Mouse (Mus musculus): ENCODE measurements around the gene Plscr1. TPM values are rescaled to one million over a fixed set of nuclear protein-coding genes. Genes with fewer than 3 reads are reported as not detected.

The Plscr1 gene
- total RNA-seq, 1 experiment: 22.2 TPM

DNA sequence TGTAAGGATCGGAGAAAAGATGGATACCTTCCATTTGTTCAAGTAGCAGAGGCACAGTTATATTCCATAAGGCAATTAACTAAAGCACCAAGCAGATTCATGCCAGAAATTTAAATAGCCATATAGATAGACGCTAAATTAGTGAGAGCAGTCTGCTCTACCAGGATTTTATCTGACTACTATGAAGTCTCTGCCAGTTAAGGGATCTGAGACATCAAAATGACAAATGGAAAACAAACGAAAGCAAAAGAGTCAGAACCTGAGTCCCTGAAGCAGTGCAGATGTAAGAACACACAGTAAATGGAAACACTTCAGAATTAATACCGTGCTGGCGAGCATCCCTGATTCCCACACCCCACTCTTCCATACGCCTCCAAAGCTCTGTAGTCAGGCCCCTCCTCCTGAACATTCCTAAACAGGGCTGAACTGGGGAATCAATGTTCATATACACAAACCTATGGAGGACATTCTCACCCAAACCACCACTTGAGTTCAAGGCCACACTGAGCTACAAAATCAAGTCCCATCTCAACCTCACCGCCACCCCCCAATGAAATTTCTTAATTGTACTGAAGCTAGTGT is 39.1 kb upstream of the Plscr1 start:
- Histone ChIP-seq H3K4me1 (ENCODE audit: control insufficient read depth in 2 of 2, insufficient read depth in 2 of 2, low read length in 2 of 2, poor library complexity in 1 of 2) (no peaks in the 10 kb centered on the region), H3K9me3 (ENCODE audit: control insufficient read depth, insufficient read depth, low read depth, low read length) (no peaks in the 10 kb centered on the region), H3K4me3 (ENCODE audit: insufficient read depth in 1 of 2, low read depth in 1 of 2, low read length in 2 of 2, poor library complexity in 1 of 2, severe bottlenecking in 1 of 2) (no peak overlapping the region), H3K9ac (ENCODE audit: insufficient read depth, low read depth, low read length, poor library complexity, severe bottlenecking) (no peak overlapping the region), H3K36me3 (ENCODE audit: control insufficient read depth, insufficient read depth, low read length, poor library complexity, severe bottlenecking) (no peaks in the 10 kb centered on the region), H3K27ac (ENCODE audit: insufficient read depth, low read depth, low read length, poor library complexity, severe bottlenecking) (no peak overlapping the region)
- in situ Hi-C loops (cut with MboI; ENCODE audit: low sequenced_read_pairs in 2 of 2, unreplicated experiment in 2 of 2): no loop called here
- TF ChIP-seq MAFK (IDR thresholded peaks at IDR 0.05; ENCODE audit: insufficient read depth, low read depth, low read length) (no peak), ZC3H11A (IDR thresholded peaks at IDR 0.05; ENCODE audit: borderline replicate concordance, low read depth, low read length) (no peak)
- no peak for DNase-seq (ENCODE audit: low read depth, low spot score)

- Histone ChIP-seq H3K9ac (ENCODE audit: insufficient read depth, low read depth, low read length, poor library complexity, severe bottlenecking) (no peak overlapping the region), H3K4me3 (ENCODE audit: insufficient read depth in 1 of 2, low read depth in 1 of 2, low read length in 2 of 2, poor library complexity in 1 of 2, severe bottlenecking in 1 of 2) (no peak overlapping the region), H3K27ac (ENCODE audit: insufficient read depth, low read depth, low read length, poor library complexity, severe bottlenecking) (no peak overlapping the region), H3K9me3 (ENCODE audit: control insufficient read depth, insufficient read depth, low read depth, low read length) (no peaks in the 10 kb centered on the region), H3K36me3 (ENCODE audit: control insufficient read depth, insufficient read depth, low read length, poor library complexity, severe bottlenecking) (no peaks in the 10 kb centered on the region), H3K4me1 (ENCODE audit: control insufficient read depth in 2 of 2, insufficient read depth in 2 of 2, low read length in 2 of 2, poor library complexity in 1 of 2) (no peaks in the 10 kb centered on the region)
- TF ChIP-seq HCFC1 (IDR thresholded peaks at IDR 0.05; ENCODE audit: borderline replicate concordance, insufficient read depth, low read length) (no peak), ZC3H11A (IDR thresholded peaks at IDR 0.05; ENCODE audit: borderline replicate concordance, low read depth, low read length) (no peak), CHD2 (IDR thresholded peaks at IDR 0.05; ENCODE audit: low read depth, low read length) (no peak), MAFK (IDR thresholded peaks at IDR 0.05; ENCODE audit: insufficient read depth, low read depth, low read length) (no peak), ZNF384 (IDR thresholded peaks at IDR 0.05; ENCODE audit: low read depth, low read length) (no peak)
- DNase-seq (ENCODE audit: low read depth, low spot score): no peak
- in situ Hi-C loops (cut with MboI; ENCODE audit: low sequenced_read_pairs in 2 of 2, unreplicated experiment in 2 of 2): no loop called here
Observed at GRCm38 (mm10) chr9:92211048-92211447, 38.5 kb upstream of the Plscr1 start.

DNA sequence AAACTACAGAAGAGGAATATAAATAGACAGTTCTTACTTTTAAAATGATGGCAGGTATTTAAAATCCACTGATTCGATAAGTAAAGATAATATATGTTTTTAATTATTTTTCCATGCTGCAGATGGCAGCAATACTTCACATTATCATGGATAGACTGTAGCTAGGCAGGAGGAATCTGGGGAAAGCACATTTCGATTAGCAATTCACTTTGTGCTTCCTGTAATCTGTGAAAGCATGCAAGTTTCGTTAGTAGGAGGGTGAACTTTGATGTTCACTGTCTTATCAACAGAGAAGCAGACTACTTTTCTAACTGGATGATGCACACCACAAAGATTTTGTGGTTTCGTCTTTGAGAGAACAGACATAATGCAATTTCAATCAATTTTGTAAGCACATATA is 32.1 kb upstream of the Plscr1 start:
- no peaks in the 10 kb centered on the region for H3K36me3 ChIP-seq (ENCODE audit: control insufficient read depth, insufficient read depth, low read length, poor library complexity, severe bottlenecking)
- H3K9me3 ChIP-seq (ENCODE audit: control insufficient read depth, insufficient read depth, low read depth, low read length): no peaks in the 10 kb centered on the region
- H3K27ac ChIP-seq (ENCODE audit: insufficient read depth, low read depth, low read length, poor library complexity, severe bottlenecking): no peak overlapping the region
- in situ Hi-C loops (cut with MboI; ENCODE audit: low sequenced_read_pairs in 2 of 2, unreplicated experiment in 2 of 2): no loop called here
- H3K4me3 ChIP-seq (ENCODE audit: insufficient read depth in 1 of 2, low read depth in 1 of 2, low read length in 2 of 2, poor library complexity in 1 of 2, severe bottlenecking in 1 of 2): no peak overlapping the region
- DNase-seq (ENCODE audit: low read depth, low spot score): no peak
- TF ChIP-seq ZNF384 (IDR thresholded peaks at IDR 0.05; ENCODE audit: low read depth, low read length): no peak
- TF ChIP-seq ZC3H11A (IDR thresholded peaks at IDR 0.05; ENCODE audit: borderline replicate concordance, low read depth, low read length): no peak
- no peak overlapping the region for H3K9ac ChIP-seq (ENCODE audit: insufficient read depth, low read depth, low read length, poor library complexity, severe bottlenecking)
- H3K4me1 ChIP-seq (ENCODE audit: control insufficient read depth in 2 of 2, insufficient read depth in 2 of 2, low read length in 2 of 2, poor library complexity in 1 of 2): no peaks in the 10 kb centered on the region

DNA sequence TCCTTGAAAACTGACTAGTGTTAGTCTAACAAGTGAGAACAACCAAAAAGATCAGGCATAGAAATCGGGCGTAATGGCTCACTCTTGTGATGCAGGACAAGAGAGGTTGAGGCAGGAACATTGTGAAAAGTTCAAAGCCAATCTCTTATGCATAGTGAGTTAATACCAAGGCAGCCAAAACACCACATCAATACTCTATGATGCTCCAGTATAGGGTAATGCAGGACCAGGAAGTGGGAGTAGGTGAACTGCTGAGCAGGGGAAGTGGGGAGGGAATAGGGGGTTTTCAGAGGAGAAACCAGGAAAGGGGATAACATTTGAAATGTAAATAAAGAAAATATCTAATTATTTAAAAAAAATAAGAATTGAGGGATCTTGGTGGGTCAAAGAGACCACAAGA is 31.7 kb upstream of the Plscr1 start:
- H3K4me1 ChIP-seq (ENCODE audit: control insufficient read depth in 2 of 2, insufficient read depth in 2 of 2, low read length in 2 of 2, poor library complexity in 1 of 2): no peaks in the 10 kb centered on the region
- DNase-seq (ENCODE audit: low read depth, low spot score): no peak
- in situ Hi-C loops (cut with MboI; ENCODE audit: low sequenced_read_pairs in 2 of 2, unreplicated experiment in 2 of 2): no loop called here
- H3K27ac ChIP-seq (ENCODE audit: insufficient read depth, low read depth, low read length, poor library complexity, severe bottlenecking): no peak overlapping the region
- H3K9ac ChIP-seq (ENCODE audit: insufficient read depth, low read depth, low read length, poor library complexity, severe bottlenecking): no peak overlapping the region
- TF ChIP-seq HCFC1 (IDR thresholded peaks at IDR 0.05; ENCODE audit: borderline replicate concordance, insufficient read depth, low read length) (no peak), ZNF384 (IDR thresholded peaks at IDR 0.05; ENCODE audit: low read depth, low read length) (no peak)
- H3K9me3 ChIP-seq (ENCODE audit: control insufficient read depth, insufficient read depth, low read depth, low read length): no peaks in the 10 kb centered on the region
- H3K36me3 ChIP-seq (ENCODE audit: control insufficient read depth, insufficient read depth, low read length, poor library complexity, severe bottlenecking): no peaks in the 10 kb centered on the region
- no peak overlapping the region for H3K4me3 ChIP-seq (ENCODE audit: insufficient read depth in 1 of 2, low read depth in 1 of 2, low read length in 2 of 2, poor library complexity in 1 of 2, severe bottlenecking in 1 of 2)

- H3K9ac ChIP-seq (ENCODE audit: insufficient read depth, low read depth, low read length, poor library complexity, severe bottlenecking): no peak overlapping the region
- H3K36me3 ChIP-seq (ENCODE audit: control insufficient read depth, insufficient read depth, low read length, poor library complexity, severe bottlenecking): no peaks in the 10 kb centered on the region
- in situ Hi-C loops (cut with MboI; ENCODE audit: low sequenced_read_pairs in 2 of 2, unreplicated experiment in 2 of 2): no loop called here
- H3K4me1 ChIP-seq (ENCODE audit: control insufficient read depth in 2 of 2, insufficient read depth in 2 of 2, low read length in 2 of 2, poor library complexity in 1 of 2): no peaks in the 10 kb centered on the region
- no peak overlapping the region for H3K27ac ChIP-seq (ENCODE audit: insufficient read depth, low read depth, low read length, poor library complexity, severe bottlenecking)
- TF ChIP-seq CHD2 (IDR thresholded peaks at IDR 0.05; ENCODE audit: low read depth, low read length) (no peak), HCFC1 (IDR thresholded peaks at IDR 0.05; ENCODE audit: borderline replicate concordance, insufficient read depth, low read length) (no peak), ZC3H11A (IDR thresholded peaks at IDR 0.05; ENCODE audit: borderline replicate concordance, low read depth, low read length) (no peak), MAFK (IDR thresholded peaks at IDR 0.05; ENCODE audit: insufficient read depth, low read depth, low read length) (no peak), ZNF384 (IDR thresholded peaks at IDR 0.05; ENCODE audit: low read depth, low read length) (no peak)
- no peak overlapping the region for H3K4me3 ChIP-seq (ENCODE audit: insufficient read depth in 1 of 2, low read depth in 1 of 2, low read length in 2 of 2, poor library complexity in 1 of 2, severe bottlenecking in 1 of 2)
- no peaks in the 10 kb centered on the region for H3K9me3 ChIP-seq (ENCODE audit: control insufficient read depth, insufficient read depth, low read depth, low read length)
- DNase-seq (ENCODE audit: low read depth, low spot score): no peak
Observed at GRCm38 (mm10) chr9:92220151-92220550, 29.4 kb upstream of the Plscr1 start.
